Mouse (Mus musculus): ENCODE results near the gene Fam217b.

Gene Fam217b

GRCm38 (mm10) chr2:178414261-178415149 lies at the start of gene Fam217b, which contains the start of gene Ppp1r3d:
Gene Fam217b (plus strand): TSS chr2:178414524.
Gene Ppp1r3d (minus strand): TSS chr2:178414472.
- DNase-seq (ENCODE audit: low read depth) = no peak

DNA sequence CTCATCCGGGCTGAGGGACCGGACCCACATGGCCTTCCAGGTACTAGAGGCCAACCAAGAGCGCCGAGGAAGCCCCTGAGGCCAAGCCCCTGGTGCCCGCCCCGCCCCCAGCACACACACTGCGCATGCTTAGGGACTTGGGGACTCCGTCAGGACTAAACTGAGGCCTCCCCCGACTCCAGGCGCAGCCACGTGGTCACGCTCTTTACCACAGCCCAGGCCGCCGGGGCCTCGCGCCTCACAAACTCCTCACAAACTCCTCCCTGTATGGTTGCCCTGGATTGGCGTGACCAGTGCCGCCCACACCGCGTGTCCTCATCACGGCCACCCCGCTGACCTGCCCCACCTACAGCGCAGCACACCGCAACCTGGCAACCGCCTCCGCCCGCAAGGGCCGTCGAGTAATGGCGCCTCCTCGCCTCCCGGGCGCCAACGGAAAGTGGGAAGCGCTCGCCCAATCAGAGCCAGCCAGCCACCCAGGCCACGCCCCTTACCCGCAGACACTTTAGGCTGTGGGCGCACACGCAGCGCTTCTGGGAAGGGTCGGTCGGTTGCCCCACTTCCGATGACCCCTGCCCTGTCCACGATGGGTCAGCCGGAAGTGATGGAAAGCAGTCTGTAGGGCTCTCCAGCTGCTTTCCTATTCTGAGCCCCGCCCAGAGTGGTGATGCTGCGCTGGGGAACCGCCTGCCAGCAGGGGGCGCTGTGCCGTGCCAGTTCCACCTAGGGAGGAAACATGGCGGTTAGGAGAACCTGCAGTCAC lies 7.1 kb upstream of the Fam217b start, which contains the start of gene Sycp2:
Sycp2 (minus strand) TSS at position 633 of the 763 bp plus-strand sequence.
- no peak for DNase-seq (ENCODE audit: low read depth)

DNA sequence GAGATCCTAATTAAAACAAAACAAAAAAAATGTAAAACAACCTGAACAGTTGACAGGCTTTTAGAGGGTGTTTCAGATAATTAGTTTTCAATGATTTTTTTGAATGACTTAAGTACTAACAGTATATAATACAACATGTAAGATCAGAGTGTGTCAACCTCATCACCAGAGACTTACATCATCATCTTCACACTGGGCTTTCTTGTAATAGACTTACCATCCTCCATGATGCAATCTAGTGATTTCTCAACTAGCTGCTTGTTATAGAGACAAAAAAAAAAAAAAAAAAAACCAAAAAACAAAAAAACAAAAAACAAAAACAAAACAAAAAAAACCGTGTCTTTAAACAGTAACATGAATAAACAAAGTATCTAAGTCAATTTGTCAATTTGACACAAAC lies 5.3 kb upstream of the Fam217b start:
- no peak for DNase-seq (ENCODE audit: low read depth)

- no peak for DNase-seq (ENCODE audit: low read depth)
Observed at GRCm38 (mm10) chr2:178410286-178410685, 4.0 kb upstream of the Fam217b start.

DNA sequence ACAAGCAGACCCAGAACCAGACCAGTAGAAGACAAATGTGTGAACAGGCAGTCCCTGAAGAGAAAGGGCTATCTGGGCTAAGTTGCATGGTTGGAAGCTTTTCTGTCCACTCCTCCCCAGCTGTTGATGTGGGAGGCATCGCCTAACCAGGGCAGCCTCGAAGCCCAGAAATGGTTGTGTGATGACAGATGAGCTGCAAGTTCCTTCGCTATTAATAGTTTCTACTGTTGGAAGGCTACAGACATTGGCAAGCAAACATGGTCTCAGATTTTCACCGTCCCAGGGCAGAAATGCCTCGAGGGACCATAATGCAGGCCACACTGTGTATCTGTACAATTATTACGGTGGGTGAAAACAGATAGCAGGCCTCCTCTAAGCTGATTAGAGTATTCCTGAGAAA lies 1.7 kb upstream of the Fam217b start:
- DNase-seq (ENCODE audit: low read depth) = no peak

DNA sequence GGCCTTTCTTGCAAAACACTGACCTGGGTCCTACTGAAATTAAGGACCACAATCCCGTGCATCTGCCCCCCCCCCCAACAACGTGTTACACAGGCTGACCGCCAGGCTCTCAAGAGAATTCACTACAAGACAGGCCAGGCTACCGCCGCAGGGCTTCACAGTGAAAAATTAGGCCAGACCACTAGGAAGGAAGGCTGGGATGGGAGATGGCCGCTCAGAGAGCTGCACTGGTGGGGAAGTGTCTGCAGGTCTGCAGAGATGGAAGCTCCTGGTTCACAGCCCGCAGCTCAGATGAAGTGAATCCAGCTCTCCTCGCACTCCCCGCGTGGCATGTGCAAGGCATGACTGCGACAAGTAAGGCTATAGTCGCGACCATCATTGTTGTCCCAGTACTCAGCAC lies 1.2 kb upstream of the Fam217b start:
- DNase-seq (ENCODE audit: low read depth) = no peak

DNA sequence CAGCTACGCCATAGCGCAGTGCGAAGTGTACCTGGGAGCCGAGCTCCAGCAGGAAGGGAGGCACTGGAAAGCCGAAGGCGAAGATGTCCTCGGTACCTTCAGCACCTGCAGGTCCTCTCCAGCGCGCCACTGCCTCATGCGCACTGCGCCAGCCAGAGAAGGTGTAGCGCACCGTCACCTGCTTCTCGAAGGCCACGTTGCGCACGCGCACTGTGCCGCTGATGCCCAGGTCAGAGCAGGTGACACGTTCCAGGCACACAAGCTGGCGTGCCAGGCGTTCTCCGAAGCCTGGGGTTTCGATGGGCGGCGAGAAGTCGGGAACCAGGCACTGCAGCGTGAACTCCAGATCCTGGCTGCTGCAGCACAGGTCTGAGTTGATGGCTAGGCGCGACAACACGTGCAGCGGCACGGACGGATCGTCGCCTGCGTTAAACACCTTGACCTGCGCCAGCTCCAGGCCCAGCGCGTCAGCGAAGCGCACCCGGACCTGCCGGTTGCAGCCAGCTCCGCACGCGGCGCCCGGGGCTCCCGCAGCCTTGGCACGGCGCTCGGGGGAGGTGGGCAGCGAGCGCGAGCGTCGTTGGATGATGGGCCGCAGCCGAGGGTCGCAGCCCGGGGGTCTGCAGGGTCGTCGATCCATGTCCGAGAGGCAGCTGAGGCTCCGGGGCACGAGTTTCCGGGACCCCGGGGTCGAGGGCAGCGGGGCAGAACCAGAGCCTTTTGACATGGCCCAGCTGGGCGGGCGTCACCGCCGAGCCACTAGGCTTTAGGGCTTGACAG lies 653 bp upstream of the Fam217b start:
- no peak for DNase-seq (ENCODE audit: low read depth)

DNA sequence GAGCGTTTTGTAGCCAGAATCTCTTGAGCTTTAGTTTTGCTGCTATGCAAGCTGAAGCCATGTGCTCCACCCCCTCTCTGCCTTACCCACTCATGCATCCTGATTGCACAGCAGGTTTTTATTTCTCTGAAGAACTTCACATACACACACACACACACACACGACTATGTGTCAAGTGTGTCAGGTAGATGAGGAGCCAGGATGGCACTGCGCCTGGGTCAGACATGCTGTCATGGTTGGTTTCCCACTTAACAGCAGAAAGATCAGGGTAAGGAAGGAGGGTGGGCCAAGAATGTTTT lies 775 bp downstream of the Fam217b start:
- DNase-seq (ENCODE audit: low read depth) = no peak

DNA sequence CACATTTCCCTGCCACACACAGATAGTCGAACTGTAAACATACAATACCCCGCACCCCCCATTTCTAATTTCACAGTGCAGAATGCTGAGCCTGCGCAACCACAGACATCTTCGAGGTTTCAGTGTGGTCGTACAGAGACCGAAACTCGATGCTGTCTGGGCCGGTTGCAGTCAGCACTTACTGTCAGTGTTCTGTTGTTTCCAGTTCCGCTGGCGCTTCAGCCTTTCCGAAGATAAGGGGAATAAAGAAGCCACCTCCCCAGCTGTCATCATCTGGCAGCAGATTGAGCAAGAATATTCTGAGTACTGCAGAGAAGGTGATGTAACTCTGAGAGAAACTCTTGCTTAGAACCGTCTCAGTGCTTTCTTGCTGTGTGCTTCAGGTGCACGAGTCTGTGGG lies 2.1 kb downstream of the Fam217b start:
- no peak for DNase-seq (ENCODE audit: low read depth)

- DNase-seq (ENCODE audit: low read depth) = no peak
Observed at GRCm38 (mm10) chr2:178416970-178417369, 2.6 kb downstream of the Fam217b start.

DNA sequence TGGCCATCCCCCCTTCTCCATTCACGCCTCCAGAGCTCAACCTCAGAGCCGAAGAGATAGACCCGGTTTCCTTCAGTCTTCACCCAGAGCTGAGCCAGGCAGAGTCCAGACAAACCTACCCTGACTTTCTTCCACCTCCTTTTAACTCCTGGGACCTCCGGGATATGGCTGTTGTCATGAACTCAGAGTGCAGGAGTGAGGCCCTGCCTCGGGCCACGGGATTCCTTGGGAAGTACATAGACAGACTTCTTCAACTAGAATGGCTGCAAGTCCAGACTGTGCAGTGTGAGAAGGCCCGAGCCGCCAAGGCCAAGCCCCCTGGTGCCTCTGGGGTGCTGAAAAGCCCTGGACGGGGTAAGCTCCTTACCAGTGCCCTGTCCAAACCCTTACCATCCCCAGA lies 6.3 kb downstream of the Fam217b start:
- DNase-seq (ENCODE audit: low read depth) = no peak

DNA sequence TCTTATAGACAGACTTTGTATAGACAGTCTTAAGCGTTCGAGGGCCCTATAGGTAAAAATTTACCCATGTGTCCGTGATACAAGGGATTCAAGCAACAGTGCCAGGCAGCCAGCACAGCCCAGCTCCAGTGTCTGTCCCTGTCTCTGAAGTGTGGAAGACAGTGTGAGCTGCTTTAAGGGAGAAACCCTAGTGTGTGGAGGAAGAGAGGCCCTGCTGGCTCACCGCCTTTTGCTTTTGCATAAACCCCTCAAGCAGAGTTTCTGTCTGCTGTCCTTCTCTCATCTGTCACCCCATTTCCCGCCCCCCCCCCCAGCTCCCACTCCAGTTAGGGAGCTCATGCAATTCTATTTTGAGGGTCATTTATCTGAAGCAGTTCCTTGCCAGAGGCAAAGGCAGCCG lies 7.3 kb downstream of the Fam217b start:
- no peak for DNase-seq (ENCODE audit: low read depth)

GRCm38 (mm10) chr2:178422186-178422585 lies 7.9 kb downstream of the Fam217b start:
- no peak for DNase-seq (ENCODE audit: low read depth)

DNA sequence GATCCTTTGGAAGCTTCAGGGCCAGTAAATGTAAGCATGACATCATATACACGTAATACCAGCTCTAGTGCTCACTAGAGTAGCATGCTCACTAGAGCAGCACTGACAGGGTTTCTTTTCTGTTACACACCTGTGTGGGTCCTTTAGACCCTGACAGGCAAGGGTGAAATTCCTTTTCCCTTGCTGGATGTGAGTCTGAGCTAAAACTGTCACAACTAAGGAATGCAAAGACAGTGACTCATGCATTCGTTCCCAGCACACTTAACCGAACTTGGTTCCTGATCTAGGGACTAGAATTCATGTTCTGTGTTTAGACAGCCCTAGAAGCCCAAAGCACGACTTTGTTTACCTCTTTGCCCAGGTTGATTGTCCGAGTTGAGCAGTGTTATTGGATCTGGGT lies 8.9 kb downstream of the Fam217b start:
- DNase-seq (ENCODE audit: low read depth) = no peak

DNA sequence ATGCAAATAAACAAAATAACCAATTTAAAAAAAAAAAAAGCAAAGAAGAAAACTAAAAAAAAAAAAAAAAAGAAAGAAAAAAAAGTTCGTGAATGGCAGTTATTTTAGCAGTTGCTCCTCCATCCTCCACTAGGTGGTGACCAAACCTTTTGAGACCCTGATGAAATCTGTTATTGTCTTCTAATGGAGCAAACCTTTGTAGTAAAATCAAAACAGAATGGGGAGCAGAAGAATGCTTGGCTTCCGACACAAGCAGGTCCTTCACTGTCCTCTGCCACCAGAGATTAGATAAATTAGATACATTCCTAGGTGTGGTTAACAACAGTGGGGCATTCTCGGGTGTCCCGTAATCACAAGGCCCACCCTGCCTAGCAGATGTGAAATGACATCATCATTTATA lies 11.9 kb downstream of the Fam217b start:
- no peak for DNase-seq (ENCODE audit: low read depth)

DNA sequence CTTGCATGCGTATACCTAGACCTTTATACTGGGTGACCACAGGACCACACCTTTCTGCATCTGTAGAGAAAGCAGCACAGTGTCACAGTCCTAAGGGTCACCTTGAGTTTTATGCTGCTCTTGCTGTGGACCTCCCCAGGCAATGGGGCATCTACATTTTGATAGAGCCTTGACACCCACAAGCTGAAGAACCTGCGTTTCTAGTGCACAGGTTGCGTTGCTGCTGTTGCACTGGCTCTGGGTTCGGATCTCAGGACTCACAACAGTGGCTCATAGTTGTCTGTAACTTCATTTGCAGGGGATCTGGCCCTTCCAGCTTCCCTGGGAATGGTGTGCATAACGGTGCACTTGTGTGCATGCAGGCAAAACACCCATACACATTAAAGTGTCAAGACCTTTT lies 12.9 kb downstream of the Fam217b start:
- DNase-seq (ENCODE audit: low read depth) = no peak

DNA sequence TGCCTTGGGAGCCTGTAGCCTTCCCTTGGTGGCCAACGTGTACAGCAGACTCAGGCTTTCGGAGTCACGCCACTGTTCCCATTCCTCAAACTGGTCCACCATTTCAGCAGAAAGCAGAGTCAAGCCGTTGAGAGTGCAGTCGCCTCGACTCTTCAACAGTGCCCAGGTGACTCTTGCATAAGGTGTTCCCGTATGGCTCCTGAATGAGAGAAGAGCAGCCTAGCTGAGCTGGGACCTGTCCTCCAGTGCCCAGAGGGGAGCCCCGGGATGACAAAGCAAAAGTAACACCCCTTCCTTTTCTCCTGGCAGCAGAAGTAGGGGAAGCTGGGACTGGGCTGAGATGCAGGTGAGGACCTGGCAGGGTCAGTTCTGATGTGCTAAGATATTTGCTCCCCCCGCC lies 13.9 kb downstream of the Fam217b start:
- DNase-seq (ENCODE audit: low read depth) = no peak

DNA sequence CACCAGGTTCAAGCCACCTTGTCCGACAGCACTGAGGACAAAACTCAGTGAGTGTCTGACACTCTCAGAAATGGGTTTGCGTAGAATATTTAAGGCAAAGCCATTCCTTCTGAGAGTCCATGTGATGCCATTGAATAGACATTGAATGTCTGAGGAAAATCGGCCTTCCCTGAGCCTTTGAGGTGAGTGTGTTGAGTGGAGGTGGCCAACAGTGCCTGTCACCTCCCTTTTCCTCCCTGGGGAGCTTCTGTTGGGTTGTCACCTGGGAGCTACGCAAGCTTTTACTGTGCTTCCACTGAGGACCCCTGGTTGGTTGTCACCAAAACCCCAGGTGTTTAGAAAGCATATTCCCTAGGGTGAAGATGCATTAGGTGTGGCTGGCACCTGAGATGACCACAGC lies 14.4 kb downstream of the Fam217b start:
- DNase-seq (ENCODE audit: low read depth) = no peak

DNA sequence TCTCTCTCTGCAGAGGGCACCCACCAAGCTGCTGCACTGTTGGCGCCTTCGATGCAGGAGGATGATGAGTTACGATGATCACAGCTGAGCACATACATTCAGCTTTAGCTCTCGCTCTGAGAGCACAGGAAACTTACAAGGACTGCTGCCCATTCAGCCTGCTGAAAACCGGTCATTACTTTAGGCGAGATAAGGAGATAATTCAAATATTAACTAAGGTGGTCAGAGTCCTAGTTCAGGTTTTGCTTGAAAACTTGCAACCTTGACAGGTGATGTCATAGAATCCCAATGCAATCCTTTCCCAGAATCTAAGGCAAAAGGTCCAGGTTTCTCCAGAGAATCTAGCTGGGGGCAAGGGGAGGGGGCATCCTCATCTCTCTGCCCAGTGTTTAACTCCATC lies 15.1 kb downstream of the Fam217b start:
- DNase-seq (ENCODE audit: low read depth) = no peak

GRCm38 (mm10) chr2:178430231-178430630 lies 15.9 kb downstream of the Fam217b start, which contains the start of gene Cdh26:
Gene Cdh26 (plus strand): TSS chr2:178430531.
- DNase-seq (ENCODE audit: low read depth) = no peak

DNA sequence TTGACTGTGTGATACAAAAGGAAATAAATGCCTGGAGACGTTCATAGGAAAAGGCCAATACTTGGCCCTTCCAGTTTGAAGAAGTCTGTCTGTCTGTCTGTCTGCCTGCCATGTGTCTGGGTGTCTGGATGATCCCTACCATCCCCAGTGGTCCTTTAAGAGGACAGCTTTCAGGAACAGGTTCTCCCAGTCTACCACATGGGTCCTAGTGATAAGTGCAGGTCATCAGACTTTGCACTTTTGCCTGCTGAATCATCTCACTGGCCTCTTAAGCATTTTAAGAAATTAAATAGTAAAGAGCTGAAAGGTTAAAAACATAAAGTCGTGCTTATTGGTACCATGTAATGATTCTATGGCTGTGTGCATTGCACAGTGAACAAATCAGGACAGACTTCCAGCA lies 19.2 kb downstream of the Fam217b start:
- no peak for DNase-seq (ENCODE audit: low read depth)

DNA sequence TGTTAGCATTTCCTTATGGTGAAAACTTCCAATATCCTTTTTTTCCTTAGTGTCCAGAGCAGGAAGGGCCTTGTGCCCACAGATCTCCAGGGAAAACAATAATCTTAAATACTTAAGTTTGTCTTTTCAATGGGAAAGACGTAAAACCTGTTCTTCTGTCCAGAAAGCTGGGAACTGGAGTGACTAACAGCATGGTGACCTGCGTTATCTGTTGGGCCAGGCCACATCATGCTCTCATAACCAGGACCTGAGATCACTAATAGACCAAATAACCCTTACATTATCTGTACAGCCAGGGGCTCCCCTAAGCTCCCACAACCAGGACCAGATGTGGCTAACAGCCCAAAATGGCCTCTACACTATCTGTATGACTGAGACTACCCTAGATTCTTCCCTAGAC lies 19.6 kb downstream of the Fam217b start:
- DNase-seq (ENCODE audit: low read depth) = no peak

GRCm38 (mm10) chr2:178437311-178437710 lies 23.0 kb downstream of the Fam217b start:
- no peak for DNase-seq (ENCODE audit: low read depth)

Data from naive thymus-derived CD4-positive, alpha-beta T cell, adult 2 months (primary cell).